Mouse (Mus musculus) neural tube, embryonic 14.5 days (tissue): ENCODE results near the gene Gabpb2. TPM values are rescaled to one million over a fixed set of nuclear protein-coding genes. Genes with fewer than 3 reads are reported as not detected.
"Not testable (repeated sequence)": the region's sequence is repeated elsewhere in the genome, so short reads cannot be mapped to it uniquely, and the experiment has no call there.

Experiments used
- ATAC-seq: fragments of 200-750 bp; cut with Nextera tagmentation; 2 replicates; pipeline ENCODE4 v1.8.0; 2017; ENCODE audit warnings: low read depth, mild to moderate bottlenecking, moderate TSS enrichment, moderate library complexity
- H3K27ac ChIP-seq: fragments of 300-500 bp; sonication (generic); 2 replicates; pipeline ENCODE4 v1.5.1; 2014; ENCODE audit warnings: low read depth, mild to moderate bottlenecking, control low read depth, low read length, moderate library complexity, mixed read lengths
- H3K27me3 ChIP-seq: fragments of 300-500 bp; sonication (generic); 2 replicates; pipeline ENCODE4 v1.6.1; 2014; ENCODE audit warnings: low read length; ENCODE audit not compliant: control insufficient read depth, insufficient read depth
- H3K36me3 ChIP-seq: fragments of 300-500 bp; sonication (generic); 2 replicates; pipeline ENCODE4 v1.6.1; 2014; ENCODE audit warnings: low read length, mixed read lengths; ENCODE audit not compliant: control insufficient read depth, insufficient read depth
- H3K4me1 ChIP-seq: fragments of 300-500 bp; sonication (generic); 2 replicates; pipeline ENCODE4 v1.6.1; 2014; ENCODE audit warnings: low read length; ENCODE audit not compliant: control insufficient read depth, insufficient read depth
- H3K4me2 ChIP-seq: fragments of 300-500 bp; sonication (generic); 2 replicates; pipeline ENCODE4 v1.6.1; 2014; ENCODE audit warnings: mild to moderate bottlenecking, low read depth, low read length, control low read depth
- H3K4me3 ChIP-seq: fragments of 300-500 bp; sonication (generic); 2 replicates; pipeline ENCODE4 v1.5.1; 2014; ENCODE audit warnings: low read depth, low read length, control low read depth, mixed read lengths
- H3K9ac ChIP-seq: fragments of 300-500 bp; sonication (generic); replicated peaks from 2 replicates; pipeline ENCODE4 v1.6.1; 2014; ENCODE audit warnings: low read depth, mild to moderate bottlenecking, control low read depth, low read length, mixed read lengths
- H3K9me3 ChIP-seq: fragments of 300-500 bp; sonication (generic); 2 replicates; pipeline ENCODE4 v1.6.1; 2016; ENCODE audit warnings: low read length; ENCODE audit not compliant: control insufficient read depth
- WGBS: fragments of 180-500 bp; shearing (Covaris S2); extraction: QIAGEN DNeasy Blood & Tissue Kit; methylation state at CpG from one replicate; pipeline ENCODE4 v1.1.7; 2014; 5-methylcytosine and 5-hydroxymethylcytosine counted together
- polyA plus RNA-seq: library from polyadenylated mRNA; unstranded; fragments of >200 nt; fragmentation: Nextera tagmentation; extraction: Ambion mirVana; gene quantifications from 2 replicates; pipeline ENCODE4 v1.2.1, GENCODE M21; 2014

The Gabpb2 gene
- polyA plus RNA-seq, 1 experiment from 2014 or later = 4.7 TPM

- no peak for ATAC-seq
- Histone ChIP-seq H3K4me1 (no peaks in the 10 kb centered on the region), H3K9me3 (no peaks in the 10 kb centered on the region), H3K27ac (no peak overlapping the region), H3K4me3 (no peak overlapping the region), H3K9ac (no peak overlapping the region), H3K27me3 (no peaks in the 10 kb centered on the region), H3K4me2 (no peak overlapping the region), H3K36me3 (0 out of 2 replicates have a peak, but pooled peaks cover 5% of the 10 kb centered on the region)
- WGBS = 92% methylated on average over 9 of the region's 9 CpGs
Observed at GRCm38 (mm10) chr3:95141474-95141873, 76.2 kb downstream of the Gabpb2 start.

GRCm38 (mm10) chr3:95140795-95141194 is 76.9 kb downstream of the Gabpb2 start:
- WGBS = 83% methylated on average over 6 of the region's 6 CpGs

GRCm38 (mm10) chr3:95140289-95140595 is 77.5 kb downstream of the Gabpb2 start:
- Histone ChIP-seq H3K27me3 (no peaks in the 10 kb centered on the region), H3K9ac (no peak overlapping the region), H3K9me3 (no peaks in the 10 kb centered on the region), H3K27ac (no peak overlapping the region), H3K4me3 (no peak overlapping the region), H3K4me1 (peaks cover 4% of the 10 kb centered on the region; the same call in 1 of the 2 replicates), H3K36me3 (0 out of 2 replicates have a peak, but pooled peaks cover 5% of the 10 kb centered on the region), H3K4me2 (no peak overlapping the region)
- no peak for ATAC-seq
- WGBS = 63% methylated on average over 18 of the region's 18 CpGs

More at GRCm38 (mm10) chr3:95140795-95141194, 76.9 kb downstream of the Gabpb2 start:
- no peak overlapping the region for H3K4me2 ChIP-seq
- no peak for ATAC-seq
- H3K9ac ChIP-seq = no peak overlapping the region
- no peaks in the 10 kb centered on the region for H3K27me3 ChIP-seq
- H3K9me3 ChIP-seq = no peaks in the 10 kb centered on the region
- 0 out of 2 replicates have a peak, but pooled peaks cover 5% of the 10 kb centered on the region for H3K36me3 ChIP-seq
- H3K4me3 ChIP-seq = no peak overlapping the region
- no peak overlapping the region for H3K27ac ChIP-seq
- H3K4me1 ChIP-seq = no peaks in the 10 kb centered on the region

- Histone ChIP-seq H3K36me3 (0 out of 2 replicates have a peak, but pooled peaks cover 5% of the 10 kb centered on the region), H3K27me3 (no peaks in the 10 kb centered on the region), H3K4me3 (no peak overlapping the region), H3K4me1 (peaks cover 4% of the 10 kb centered on the region; the same call in 1 of the 2 replicates), H3K4me2 (no peak overlapping the region), H3K9ac (no peak overlapping the region), H3K9me3 (no peaks in the 10 kb centered on the region), H3K27ac (no peak overlapping the region)
- WGBS = 75% methylated on average over 25 of the region's 25 CpGs
- no peak for ATAC-seq
Observed at GRCm38 (mm10) chr3:95139586-95140288, 78.0 kb downstream of the Gabpb2 start.

- no peaks in the 10 kb centered on the region for H3K9me3 ChIP-seq
- H3K9ac ChIP-seq = no peak overlapping the region
- H3K4me2 ChIP-seq = no peak overlapping the region
- H3K36me3 ChIP-seq = 0 out of 2 replicates have a peak, but pooled peaks cover 5% of the 10 kb centered on the region
- 92% methylated on average over 3 of the region's 3 CpGs for WGBS
- peaks cover 9% of the 10 kb centered on the region; the same call in 1 of the 2 replicates for H3K4me1 ChIP-seq
- no peak overlapping the region for H3K4me3 ChIP-seq
- no peaks in the 10 kb centered on the region for H3K27me3 ChIP-seq
- no peak overlapping the region for H3K27ac ChIP-seq
- ATAC-seq = no peak
Observed at GRCm38 (mm10) chr3:95136336-95136735, 81.4 kb downstream of the Gabpb2 start.

GRCm38 (mm10) chr3:95135433-95136052 is 82.2 kb downstream of the Gabpb2 start:
- Histone ChIP-seq H3K4me1 (peaks cover 9% of the 10 kb centered on the region; the same call in 1 of the 2 replicates), H3K27ac (no peak overlapping the region), H3K27me3 (no peaks in the 10 kb centered on the region), H3K9ac (no peak overlapping the region), H3K4me2 (peak overlapping the region; percentile 54), H3K4me3 (peak overlapping the region; percentile 28), H3K9me3 (no peaks in the 10 kb centered on the region), H3K36me3 (0 out of 2 replicates have a peak, but pooled peaks cover 5% of the 10 kb centered on the region)
- no peak for ATAC-seq
- WGBS = 91% methylated on average over 7 of the region's 7 CpGs

- Histone ChIP-seq H3K4me1 (peaks cover 9% of the 10 kb centered on the region; the same call in 1 of the 2 replicates), H3K9me3 (no peaks in the 10 kb centered on the region), H3K36me3 (no peaks in the 10 kb centered on the region), H3K4me2 (peak overlapping the region; percentile 54), H3K4me3 (peak overlapping the region; percentile 28), H3K27me3 (no peaks in the 10 kb centered on the region), H3K9ac (0 out of 2 replicates have a peak overlapping the region, but pooled peaks have one; percentile 1), H3K27ac (no peak overlapping the region)
- 29% methylated on average over 6 of the region's 6 CpGs for WGBS
- no peak for ATAC-seq
Observed at GRCm38 (mm10) chr3:95135023-95135422, 82.7 kb downstream of the Gabpb2 start.

- not testable (repeated sequence) for H3K4me2 ChIP-seq, H3K27ac ChIP-seq, H3K4me1 ChIP-seq, H3K9me3 ChIP-seq, H3K36me3 ChIP-seq, H3K27me3 ChIP-seq, H3K9ac ChIP-seq
- peak overlapping the region; percentile 61 for H3K4me3 ChIP-seq
- no CpG with 5 or more reads among the region's 12 CpGs for WGBS
- ATAC-seq = peak; percentile 54
Observed at GRCm38 (mm10) chr3:95134133-95134532, 83.6 kb downstream of the Gabpb2 start.

GRCm38 (mm10) chr3:95133680-95134101 is 84.0 kb downstream of the Gabpb2 start, which contains the start of the genes Scnm1 and Lysmd1:
Scnm1 (minus strand) TSS chr3:95134011.
Lysmd1 (plus strand) TSS chr3:95134088.
- no peaks in the 10 kb centered on the region for H3K9me3 ChIP-seq
- peak within 1 kb of the TSS; percentile 71 for H3K9ac ChIP-seq
- H3K4me1 ChIP-seq = peaks cover 9% of the 10 kb centered on the region; the same call in 1 of the 2 replicates
- under 1% methylated on average over 20 of the region's 20 CpGs for whole genome bisulfite sequencing
- peak; percentile 93 for ATAC-seq
- H3K27ac ChIP-seq = peak within 1 kb of the TSS; percentile 66
- H3K27me3 ChIP-seq = no peaks in the 10 kb centered on the region
- peak within 1 kb of the TSS; percentile 85 for H3K4me2 ChIP-seq
- peak within 1 kb of the TSS; percentile 61 for H3K4me3 ChIP-seq
- peaks cover 3% of the 10 kb centered on the region; the same call in 1 of the 2 replicates for H3K36me3 ChIP-seq
